Mouse (Mus musculus) limb, embryonic 15.5 days (tissue): ENCODE measurements around the gene Sox10. TPM values are rescaled to one million over a fixed set of nuclear protein-coding genes. Genes with fewer than 3 reads are reported as not detected.

Experiments
- ATAC-seq: fragments of 200-750 bp; cut with Nextera tagmentation; 2 replicates; pipeline ENCODE4 v1.8.0; 2017; ENCODE audit warnings: low read depth, moderate TSS enrichment; ENCODE audit not compliant: insufficient number of reproducible peaks, low FRiP score, low TSS enrichment
- H3K27ac ChIP-seq: fragments of 300-500 bp; sonication (generic); 2 replicates; pipeline ENCODE4 v1.5.1; 2015; ENCODE audit warnings: moderate library complexity, mild to moderate bottlenecking, inconsistent platforms
- H3K27me3 ChIP-seq: fragments of 300-500 bp; sonication (generic); 2 replicates; pipeline ENCODE4 v1.6.1; 2015; ENCODE audit warnings: inconsistent platforms
- H3K36me3 ChIP-seq: fragments of 300-500 bp; sonication (generic); 2 replicates; pipeline ENCODE4 v1.6.1; 2015; ENCODE audit warnings: inconsistent platforms
- H3K4me1 ChIP-seq: fragments of 300-500 bp; sonication (generic); 2 replicates; pipeline ENCODE4 v1.6.1; 2015; ENCODE audit warnings: inconsistent platforms
- H3K4me2 ChIP-seq: fragments of 300-500 bp; sonication (generic); 2 replicates; pipeline ENCODE4 v1.6.1; 2015; ENCODE audit warnings: mild to moderate bottlenecking, inconsistent platforms
- H3K4me3 ChIP-seq: fragments of 300-500 bp; sonication (generic); 2 replicates; pipeline ENCODE4 v1.5.1; 2015; ENCODE audit warnings: mild to moderate bottlenecking, inconsistent platforms
- H3K9ac ChIP-seq: fragments of 300-500 bp; sonication (generic); 2 replicates; pipeline ENCODE4 v1.6.1; 2015; ENCODE audit warnings: inconsistent platforms
- H3K9me3 ChIP-seq: fragments of 300-500 bp; sonication (generic); 2 replicates; pipeline ENCODE4 v1.6.1; 2016; ENCODE audit warnings: inconsistent platforms
- WGBS: fragments of 180-500 bp; shearing (Covaris S2); methylation state at CpG from one replicate; pipeline ENCODE4 v1.1.7; 2015; 5-methylcytosine and 5-hydroxymethylcytosine counted together
- polyA plus RNA-seq: library from polyadenylated mRNA; unstranded; fragments of >200 nt; fragmentation: Nextera tagmentation; extraction: Ambion mirVana; gene quantifications from 2 replicates; pipeline ENCODE4 v1.2.1, GENCODE M21; 2015

Gene Sox10
- 4.2 and 5.2 TPM in 2 replicates for polyA plus RNA-seq

DNA sequence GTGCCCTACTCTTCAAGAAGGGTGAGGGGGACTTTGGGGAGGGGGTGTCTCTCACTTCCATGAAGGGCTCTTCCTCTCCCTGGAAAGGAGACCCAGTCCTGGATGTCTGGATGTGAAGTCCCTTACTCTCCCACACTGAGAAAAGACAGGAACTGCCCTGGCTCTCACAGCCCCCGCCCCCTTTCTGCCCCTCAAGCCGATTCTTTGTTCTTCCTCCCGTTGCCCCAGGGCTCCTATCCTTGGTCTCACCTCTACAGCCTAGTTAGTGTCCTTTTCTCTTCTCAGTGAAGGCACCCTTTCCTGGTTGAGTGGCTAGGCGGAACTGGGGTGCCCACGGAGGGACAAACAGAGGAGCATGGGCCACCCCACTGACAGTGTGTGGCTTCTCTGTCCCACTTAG lies at the start of gene Sox10:
Sox10 (minus strand) TSS at position 101 of the 400 bp plus-strand sequence.
- no peak within 1 kb of the TSS for H3K9ac ChIP-seq
- peak within 1 kb of the TSS; percentile 28 for H3K4me3 ChIP-seq
- peak within 1 kb of the TSS; percentile 40; the same call in 1 of the 2 replicates for H3K4me2 ChIP-seq

DNA sequence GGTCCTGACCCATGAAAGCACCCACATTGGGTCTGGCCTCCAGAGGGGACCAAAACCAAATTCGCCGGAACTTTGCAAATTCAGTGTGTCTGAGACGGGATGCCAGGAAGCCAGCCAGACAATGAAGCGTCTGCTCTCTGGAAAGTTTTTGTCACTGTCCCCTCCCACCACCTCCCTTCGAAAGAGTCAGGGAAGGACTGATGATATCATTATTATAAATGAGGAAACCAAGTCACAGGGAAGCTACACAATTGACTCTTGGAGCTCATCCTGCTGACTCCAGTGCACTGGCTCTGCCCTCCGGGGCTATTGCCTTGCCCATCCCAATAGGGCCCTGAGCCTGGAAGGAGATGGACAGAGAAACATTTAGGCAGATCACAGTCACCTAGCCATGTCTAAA lies 48.6 kb upstream of the Sox10 start:
- no peak for ATAC-seq
- Histone ChIP-seq H3K27me3 (no peaks in the 10 kb centered on the region), H3K4me1 (0 out of 2 replicates have a peak, but pooled peaks cover 4% of the 10 kb centered on the region), H3K27ac (no peak overlapping the region), H3K4me3 (no peak overlapping the region), H3K9me3 (no peaks in the 10 kb centered on the region), H3K9ac (no peak overlapping the region), H3K4me2 (no peak overlapping the region), H3K36me3 (no peaks in the 10 kb centered on the region)
- WGBS: 74% methylated on average over 6 of the region's 6 CpGs

More for the DNA sequence above, at the start of gene Sox10:
- Histone ChIP-seq H3K27me3 (peaks cover 65% of the 10 kb centered on the region), H3K36me3 (no peaks in the 10 kb centered on the region), H3K9me3 (no peaks in the 10 kb centered on the region), H3K4me1 (peaks cover 15% of the 10 kb centered on the region), H3K27ac (no peak within 1 kb of the TSS)
- no peak for ATAC-seq
- WGBS: 57% methylated on average over 5 of the region's 5 CpGs

DNA sequence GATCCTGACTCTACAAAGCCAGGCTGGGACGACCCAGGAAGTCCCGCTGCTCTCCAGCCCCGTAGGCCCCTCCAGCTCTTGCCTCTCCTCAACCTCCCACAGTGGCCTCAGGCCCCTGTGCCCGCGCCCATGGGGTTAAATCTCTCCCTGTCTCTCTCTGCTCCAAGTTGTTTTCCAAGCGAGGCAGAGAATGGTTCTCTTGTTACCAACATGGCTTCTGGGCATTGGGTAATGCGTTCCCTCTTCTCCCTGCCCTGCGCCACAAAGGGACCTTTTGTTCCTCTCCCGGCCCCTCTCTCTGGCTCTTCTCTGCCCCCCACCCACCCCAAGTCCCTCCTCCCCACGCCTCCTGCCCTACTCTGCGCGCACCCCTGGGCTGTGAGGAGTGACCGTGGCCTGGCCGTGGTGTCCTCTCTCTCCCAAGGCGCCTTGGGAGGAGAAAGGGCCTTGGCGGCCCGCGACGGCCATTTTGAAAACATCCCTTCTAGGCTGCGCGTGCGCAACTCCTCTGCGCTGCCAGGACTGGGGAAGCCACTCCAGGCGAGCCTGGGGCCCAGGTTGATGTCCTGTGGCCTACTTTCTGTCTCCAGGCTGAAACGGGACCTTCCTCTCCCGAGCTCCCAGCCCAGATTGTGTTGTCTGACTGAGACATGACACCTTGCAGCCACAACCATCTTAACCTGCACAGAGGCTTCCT lies 47.9 kb upstream of the Sox10 start:
- 86% methylated on average over 26 of the region's 26 CpGs for WGBS
- no peak overlapping the region for H3K4me3 ChIP-seq
- H3K9me3 ChIP-seq: no peaks in the 10 kb centered on the region
- H3K9ac ChIP-seq: no peak overlapping the region
- H3K27ac ChIP-seq: no peak overlapping the region
- H3K36me3 ChIP-seq: no peaks in the 10 kb centered on the region
- 0 out of 2 replicates have a peak, but pooled peaks cover 4% of the 10 kb centered on the region for H3K4me1 ChIP-seq
- H3K4me2 ChIP-seq: no peak overlapping the region
- no peaks in the 10 kb centered on the region for H3K27me3 ChIP-seq
- no peak for ATAC-seq

DNA sequence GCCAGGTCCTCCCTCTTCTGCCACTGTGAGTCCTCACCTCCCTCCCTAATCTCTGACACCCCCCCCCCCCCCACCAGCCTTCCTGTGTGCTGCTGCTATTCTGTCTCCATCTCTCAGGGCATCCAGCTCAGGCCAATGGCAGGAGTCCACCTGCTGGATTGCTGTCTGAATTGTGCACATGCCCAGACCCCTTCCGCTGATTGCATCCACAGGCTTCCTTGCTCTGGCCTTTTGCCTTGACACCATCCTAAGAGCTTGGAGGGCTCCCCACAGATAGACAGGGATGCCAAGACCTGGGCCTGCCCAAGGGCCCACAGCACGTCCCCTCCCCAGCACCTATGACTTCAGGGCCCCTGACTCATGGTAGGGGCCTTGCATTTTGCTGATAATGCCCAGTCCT lies 45.3 kb upstream of the Sox10 start:
- H3K4me1 ChIP-seq: 0 out of 2 replicates have a peak, but pooled peaks cover 4% of the 10 kb centered on the region
- no peak overlapping the region for H3K4me2 ChIP-seq
- no peak overlapping the region for H3K4me3 ChIP-seq
- no peak overlapping the region for H3K9ac ChIP-seq
- H3K27ac ChIP-seq: no peak overlapping the region
- no peaks in the 10 kb centered on the region for H3K36me3 ChIP-seq
- H3K9me3 ChIP-seq: no peaks in the 10 kb centered on the region
- ATAC-seq: no peak
- H3K27me3 ChIP-seq: no peaks in the 10 kb centered on the region
- WGBS: 71% methylated on average over 2 of the region's 2 CpGs

DNA sequence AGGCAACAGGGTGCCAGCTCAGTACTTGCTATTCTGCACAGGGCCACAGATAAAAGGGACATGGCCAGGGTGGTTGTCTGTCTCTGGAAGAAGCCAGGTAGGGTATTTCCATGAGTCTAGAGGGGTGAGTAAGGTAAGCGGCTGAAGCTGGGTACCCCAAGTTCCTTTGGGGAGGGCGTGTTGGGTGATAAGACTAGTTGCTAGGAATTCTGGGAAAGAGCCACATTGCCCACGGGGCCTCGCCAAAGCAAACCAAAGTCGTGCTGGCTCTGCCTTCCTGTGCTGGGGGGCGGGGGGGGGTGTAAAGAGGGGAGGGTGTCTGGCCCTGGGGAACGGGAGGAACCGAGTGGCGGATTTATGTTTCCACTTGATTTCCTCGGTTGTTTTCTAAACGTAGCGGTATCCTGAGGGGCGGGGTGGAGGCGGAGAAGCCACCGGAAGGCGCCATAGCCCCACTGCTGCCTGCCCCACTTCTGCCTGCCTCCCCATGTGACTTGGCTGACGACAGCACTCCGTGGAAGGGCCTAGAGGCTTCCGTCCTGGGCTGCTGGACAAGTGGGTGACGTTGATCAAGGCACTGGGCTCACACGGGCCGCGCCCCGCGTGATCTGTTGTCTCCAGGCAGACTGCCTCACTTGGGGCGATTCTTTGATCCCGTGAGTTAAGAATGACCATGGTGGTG lies 43.9 kb upstream of the Sox10 start:
- no peak for ATAC-seq
- no peaks in the 10 kb centered on the region for H3K9me3 ChIP-seq
- no peaks in the 10 kb centered on the region for H3K27me3 ChIP-seq

DNA sequence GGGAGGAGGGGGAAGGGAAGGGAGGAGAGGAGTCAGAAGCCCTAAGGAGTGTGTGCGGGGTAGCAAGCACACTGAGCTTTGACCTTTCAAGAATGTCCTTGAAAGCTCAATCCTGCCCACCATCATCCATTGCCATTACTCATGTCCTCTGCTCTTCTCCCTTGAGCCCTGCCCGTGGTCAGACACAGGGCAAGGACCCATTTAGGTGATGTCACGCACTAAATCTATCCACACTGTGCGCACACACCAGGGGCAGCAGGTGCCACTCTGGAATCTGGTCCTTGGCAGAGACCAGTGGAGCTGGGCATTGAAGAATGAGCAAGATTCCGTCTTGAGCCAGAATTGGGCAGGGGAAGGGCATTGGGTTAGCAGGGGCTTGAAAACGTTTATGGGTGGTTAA lies 43.2 kb upstream of the Sox10 start:
- no peak overlapping the region for H3K27ac ChIP-seq
- H3K9ac ChIP-seq: no peak overlapping the region
- no peak overlapping the region for H3K4me3 ChIP-seq
- no peak overlapping the region for H3K4me2 ChIP-seq
- no peak for ATAC-seq
- H3K36me3 ChIP-seq: no peaks in the 10 kb centered on the region
- WGBS: 74% methylated on average over 6 of the region's 6 CpGs
- H3K4me1 ChIP-seq: 0 out of 2 replicates have a peak, but pooled peaks cover 4% of the 10 kb centered on the region
- no peaks in the 10 kb centered on the region for H3K27me3 ChIP-seq
- H3K9me3 ChIP-seq: no peaks in the 10 kb centered on the region

More for the DNA sequence above, 43.9 kb upstream of the Sox10 start:
- no peak overlapping the region for H3K4me2 ChIP-seq
- no peak overlapping the region for H3K9ac ChIP-seq
- WGBS: 70% methylated on average over 27 of the region's 27 CpGs
- 0 out of 2 replicates have a peak, but pooled peaks cover 4% of the 10 kb centered on the region for H3K4me1 ChIP-seq
- no peaks in the 10 kb centered on the region for H3K36me3 ChIP-seq
- no peak overlapping the region for H3K4me3 ChIP-seq
- no peak overlapping the region for H3K27ac ChIP-seq

DNA sequence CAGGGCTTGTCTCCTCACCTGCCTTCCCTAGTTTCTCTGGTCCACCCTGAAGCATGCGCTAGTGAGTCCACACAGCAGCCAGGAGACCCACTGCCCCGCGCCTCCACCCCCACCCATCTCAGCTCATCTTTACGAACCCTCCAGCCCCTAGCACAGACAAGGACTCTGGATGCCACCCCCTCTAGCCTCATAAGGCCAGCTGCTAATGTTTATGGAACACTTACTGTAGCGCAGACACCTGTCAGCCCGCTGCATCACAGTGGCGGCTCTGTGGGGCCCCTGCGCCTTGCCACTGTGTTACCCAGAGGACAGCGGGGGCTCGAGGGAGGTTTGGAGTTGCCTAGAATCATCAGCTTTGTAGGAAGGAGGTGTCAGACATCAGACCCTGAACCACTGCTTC lies 37.5 kb upstream of the Sox10 start:
- Histone ChIP-seq H3K36me3 (no peaks in the 10 kb centered on the region), H3K4me1 (peaks cover 20% of the 10 kb centered on the region; the same call in 1 of the 2 replicates), H3K4me3 (no peak overlapping the region), H3K9me3 (no peaks in the 10 kb centered on the region), H3K27me3 (no peaks in the 10 kb centered on the region), H3K4me2 (no peak overlapping the region), H3K9ac (no peak overlapping the region), H3K27ac (0 out of 2 replicates have a peak overlapping the region, but pooled peaks have one; percentile 9)
- 35% methylated on average over 10 of the region's 10 CpGs for WGBS
- no peak for ATAC-seq

DNA sequence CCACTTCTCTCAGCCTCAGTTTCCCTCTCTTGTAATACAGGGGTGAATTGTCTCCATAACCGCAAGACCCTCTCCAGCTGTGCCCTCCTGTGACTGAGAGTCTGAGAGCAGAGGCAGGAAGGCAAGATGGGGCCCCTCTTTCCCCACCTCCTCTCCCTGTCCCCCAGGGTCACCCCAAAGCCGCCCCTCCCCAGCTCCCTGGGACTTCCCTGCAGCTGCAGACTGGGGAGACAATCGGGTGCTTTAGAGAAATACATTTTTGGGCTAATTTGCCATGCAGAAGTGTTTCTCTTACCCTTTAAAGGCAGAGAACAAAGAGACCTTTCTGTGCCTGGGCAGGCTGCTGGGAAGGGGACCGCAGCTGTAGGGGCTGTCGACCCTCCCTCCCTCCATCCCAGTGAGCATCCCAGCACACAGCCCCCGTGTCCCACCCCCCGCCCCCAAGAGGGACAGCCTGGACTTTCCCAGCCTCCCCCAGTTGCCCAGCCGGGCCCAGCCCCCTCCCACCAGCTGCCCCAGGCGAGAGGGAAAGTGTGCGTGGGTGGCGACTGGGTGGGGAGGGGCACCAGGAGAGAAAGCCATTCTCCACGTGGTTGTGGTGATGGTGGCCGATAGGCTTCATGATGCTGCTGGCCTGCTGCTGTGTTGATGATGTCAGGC lies 36.6 kb upstream of the Sox10 start:
- Histone ChIP-seq H3K9me3 (no peaks in the 10 kb centered on the region), H3K27me3 (no peaks in the 10 kb centered on the region), H3K9ac (no peak overlapping the region), H3K27ac (0 out of 2 replicates have a peak overlapping the region, but pooled peaks have one; percentile 24), H3K4me2 (peak overlapping the region; percentile 17; the same call in 1 of the 2 replicates), H3K4me3 (no peak overlapping the region), H3K36me3 (no peaks in the 10 kb centered on the region), H3K4me1 (peaks cover 20% of the 10 kb centered on the region; the same call in 1 of the 2 replicates)
- peak; percentile 37; the same call in 1 of the 2 replicates for ATAC-seq
- 19% methylated on average over 13 of the region's 13 CpGs for WGBS

DNA sequence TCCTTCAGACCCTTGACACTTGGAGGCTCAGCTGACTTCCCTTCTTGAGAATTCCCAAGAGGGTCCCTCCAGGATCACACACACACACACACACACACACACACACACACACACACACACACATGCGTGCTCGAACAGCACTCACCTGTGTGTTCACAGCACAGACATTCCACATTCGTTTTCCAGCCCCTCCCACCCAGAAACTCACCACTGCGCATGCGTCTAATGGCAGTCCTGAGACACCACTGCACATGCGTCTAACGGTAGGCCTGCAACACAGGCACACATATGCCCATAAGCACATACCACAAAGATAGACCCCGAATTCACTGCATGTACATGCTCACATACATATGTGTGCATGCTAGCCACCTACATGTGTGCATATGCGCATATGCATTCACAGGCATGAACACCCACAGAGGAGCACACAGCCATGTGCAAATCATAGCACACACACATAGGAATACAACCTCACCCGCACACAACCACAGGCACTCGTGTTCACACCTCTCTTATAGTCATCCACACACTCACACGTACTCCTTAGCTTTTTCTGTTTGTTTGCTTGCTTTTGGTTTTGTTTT lies 34.4 kb upstream of the Sox10 start:
- H3K27ac ChIP-seq: no peak overlapping the region
- H3K4me1 ChIP-seq: peaks cover 23% of the 10 kb centered on the region
- no peak overlapping the region for H3K4me2 ChIP-seq
- H3K9ac ChIP-seq: no peak overlapping the region
- H3K9me3 ChIP-seq: no peaks in the 10 kb centered on the region
- no peak overlapping the region for H3K4me3 ChIP-seq
- 89% methylated on average over 12 of the region's 12 CpGs for WGBS
- no peak for ATAC-seq
- no peaks in the 10 kb centered on the region for H3K27me3 ChIP-seq
- no peaks in the 10 kb centered on the region for H3K36me3 ChIP-seq

DNA sequence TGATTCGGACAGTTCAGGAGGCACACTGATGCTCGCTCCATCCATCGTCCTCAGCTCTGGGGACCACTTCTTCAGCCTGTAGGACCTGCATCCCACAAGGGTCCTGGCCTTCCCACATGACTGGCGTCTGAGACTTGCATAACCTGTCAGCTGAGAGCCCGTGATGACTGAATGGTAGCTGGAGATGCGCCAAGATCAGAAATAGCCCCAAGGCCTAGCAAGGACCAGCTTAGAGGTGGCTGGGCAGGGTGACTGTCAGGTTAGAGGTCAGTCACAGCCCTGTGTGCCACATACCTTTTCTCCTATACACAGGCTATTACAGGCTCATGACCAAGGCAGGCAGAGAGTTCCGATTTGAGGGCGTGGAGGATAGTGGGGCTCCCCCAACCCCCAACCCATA lies 30.5 kb upstream of the Sox10 start:
- Histone ChIP-seq H3K36me3 (no peaks in the 10 kb centered on the region), H3K4me3 (no peak overlapping the region), H3K9ac (no peak overlapping the region), H3K27ac (no peak overlapping the region), H3K9me3 (no peaks in the 10 kb centered on the region), H3K27me3 (no peaks in the 10 kb centered on the region), H3K4me2 (no peak overlapping the region), H3K4me1 (peaks cover 23% of the 10 kb centered on the region)
- no peak for ATAC-seq
- 74% methylated on average over 8 of the region's 8 CpGs for WGBS

DNA sequence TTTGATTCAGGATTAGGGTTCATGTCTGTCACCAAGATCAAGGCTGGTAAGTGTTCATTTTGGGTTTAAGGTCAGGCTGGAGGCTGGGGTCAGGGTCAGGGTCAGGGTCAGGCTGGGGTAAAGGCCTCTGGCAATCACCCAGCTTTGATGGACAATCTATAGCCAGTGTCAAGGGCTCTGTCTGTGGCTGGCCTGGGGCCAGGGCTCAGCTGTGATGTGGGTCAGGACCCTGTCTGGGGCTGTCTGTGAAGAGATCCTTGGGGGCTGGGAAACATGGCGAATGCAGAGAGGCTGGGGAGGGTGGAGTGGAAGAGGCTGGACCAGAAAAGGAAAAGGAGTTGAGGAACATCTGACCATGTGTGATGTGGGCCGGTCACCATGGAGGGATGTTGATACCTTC lies 29.9 kb upstream of the Sox10 start:
- no peaks in the 10 kb centered on the region for H3K9me3 ChIP-seq
- no peak for ATAC-seq
- no peak overlapping the region for H3K4me2 ChIP-seq
- H3K4me3 ChIP-seq: no peak overlapping the region
- peaks cover 23% of the 10 kb centered on the region for H3K4me1 ChIP-seq
- no peaks in the 10 kb centered on the region for H3K36me3 ChIP-seq
- WGBS: 69% methylated on average over 2 of the region's 2 CpGs
- H3K27me3 ChIP-seq: no peaks in the 10 kb centered on the region
- no peak overlapping the region for H3K27ac ChIP-seq
- H3K9ac ChIP-seq: no peak overlapping the region
